Mouse (Mus musculus) right cerebral cortex, postnatal 10 days (tissue): ENCODE results near the gene Macrod2.

Experiments
- DNase-seq, 2 experiments: peaks; one replicate each; pipeline ENCODE4 v3.0.0; 2021; ENCODE audit warnings: low spot score in 2 of 2

The Macrod2 gene

GRCm38 (mm10) chr2:141983664-141984395, 1588.7 kb downstream of the Macrod2 start:
- no peak for DNase-seq

DNA sequence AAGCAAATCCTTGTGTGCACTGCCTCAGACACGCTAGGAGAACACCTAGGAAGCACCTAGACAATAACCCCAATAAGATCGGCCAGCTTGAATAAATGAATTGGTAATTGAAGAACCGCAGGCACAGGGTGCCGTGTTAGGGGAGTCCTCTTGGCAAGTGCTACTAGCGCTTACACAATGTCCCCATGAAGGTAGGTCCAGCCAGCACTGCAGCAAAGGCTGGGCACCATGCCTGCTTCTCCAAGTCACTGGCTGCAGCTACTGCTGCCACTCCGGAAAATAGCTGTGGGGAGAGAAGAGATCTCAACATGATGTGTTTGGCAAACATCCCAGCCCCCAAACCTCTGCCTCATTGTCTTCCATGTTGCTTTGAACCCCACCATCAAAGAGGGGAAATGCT, 1603.8 kb downstream of the Macrod2 start:
- DNase-seq = peak; percentile 72

DNA sequence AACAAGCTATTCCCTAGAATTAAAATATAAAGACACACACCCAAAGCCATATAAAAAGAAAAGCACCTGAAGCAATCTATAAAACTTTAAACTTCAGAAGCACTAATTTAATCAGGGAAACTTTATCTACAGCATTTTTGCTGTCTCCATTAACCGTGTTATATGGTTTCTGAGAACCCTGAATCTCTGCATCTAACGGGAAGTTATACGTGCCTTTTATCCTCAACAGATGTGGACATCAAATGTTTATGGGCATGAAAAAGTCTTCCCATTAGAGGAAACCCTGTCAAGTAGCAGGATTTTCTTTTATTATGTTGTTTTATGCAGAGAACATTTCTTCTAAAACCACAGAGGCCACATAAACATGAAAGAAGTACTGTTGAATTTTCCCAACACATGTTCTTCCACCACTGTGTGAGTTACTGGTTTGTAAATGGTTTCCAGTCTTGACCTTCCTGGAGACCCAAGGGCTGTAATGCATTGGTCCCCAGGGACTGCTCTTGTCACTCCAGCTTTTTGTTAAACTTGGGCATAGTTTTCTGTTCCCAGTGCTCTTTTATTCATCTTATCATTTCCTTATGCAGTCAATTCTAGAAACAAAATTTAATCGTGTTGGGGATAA, 1629.5 kb downstream of the Macrod2 start:
- no peak for DNase-seq

DNA sequence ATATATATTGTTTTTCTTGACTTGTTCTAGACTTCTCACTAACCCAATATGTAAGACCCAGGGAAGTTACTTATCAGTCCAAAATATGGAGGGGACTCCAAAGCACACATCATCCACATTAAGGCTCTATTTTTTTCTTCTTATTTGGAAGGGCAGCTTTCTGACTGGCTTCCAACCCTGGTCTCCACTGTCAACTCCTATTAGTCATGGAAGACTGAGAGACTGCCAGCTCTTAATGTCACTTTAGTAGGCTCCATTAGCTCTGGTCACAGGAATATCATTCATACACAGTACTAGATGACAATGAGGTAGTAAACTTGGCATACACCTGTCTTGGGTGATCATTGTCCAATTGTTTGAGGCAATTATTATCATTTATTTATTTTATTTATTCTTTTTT, 1631.6 kb downstream of the Macrod2 start:
- no peak for DNase-seq

DNA sequence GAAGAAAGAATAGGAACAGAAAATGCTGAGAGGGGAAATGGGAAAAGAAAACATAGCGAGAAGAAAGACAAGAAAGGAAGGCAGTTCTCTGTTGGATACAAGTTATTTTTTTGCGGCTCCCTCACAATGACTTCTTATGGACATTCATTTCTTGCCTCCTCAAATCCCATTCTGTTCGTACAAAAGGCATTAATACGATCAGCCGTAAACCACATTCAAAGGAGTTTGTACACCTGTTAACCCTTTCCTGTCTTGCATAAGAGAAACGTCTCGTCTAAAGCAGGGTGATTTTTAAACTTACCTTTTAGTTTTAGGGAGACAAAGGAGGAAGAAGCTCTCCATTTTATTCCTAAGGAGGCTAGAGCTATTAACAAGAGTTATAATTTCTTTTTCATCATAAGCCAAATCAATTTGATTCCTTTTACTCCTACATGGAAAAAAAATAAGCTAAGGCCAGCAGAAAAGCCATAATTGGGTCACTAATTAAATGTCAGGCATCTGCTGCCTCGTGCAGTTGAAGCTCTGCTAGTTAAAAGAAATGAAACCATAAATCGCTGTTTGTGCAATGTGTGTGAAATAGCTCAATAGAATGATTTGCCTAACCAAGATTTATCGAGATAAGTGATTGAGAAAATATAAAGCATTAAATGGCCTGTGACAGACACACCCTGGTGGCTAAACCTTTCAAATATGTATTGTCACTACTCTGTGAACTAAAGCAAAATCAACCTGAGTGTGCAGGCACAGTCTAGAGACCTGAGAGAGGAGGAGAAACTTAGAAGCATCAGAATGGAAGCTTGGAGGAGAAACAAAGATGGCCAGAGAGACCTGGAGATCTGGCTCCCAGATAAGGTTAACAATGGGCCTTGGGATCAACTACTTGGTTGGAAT, 1635.9 kb downstream of the Macrod2 start:
- no peak for DNase-seq

- DNase-seq = peak; percentile 26 to 32
Observed at GRCm38 (mm10) chr2:142055576-142055975, 1660.5 kb downstream of the Macrod2 start.

DNA sequence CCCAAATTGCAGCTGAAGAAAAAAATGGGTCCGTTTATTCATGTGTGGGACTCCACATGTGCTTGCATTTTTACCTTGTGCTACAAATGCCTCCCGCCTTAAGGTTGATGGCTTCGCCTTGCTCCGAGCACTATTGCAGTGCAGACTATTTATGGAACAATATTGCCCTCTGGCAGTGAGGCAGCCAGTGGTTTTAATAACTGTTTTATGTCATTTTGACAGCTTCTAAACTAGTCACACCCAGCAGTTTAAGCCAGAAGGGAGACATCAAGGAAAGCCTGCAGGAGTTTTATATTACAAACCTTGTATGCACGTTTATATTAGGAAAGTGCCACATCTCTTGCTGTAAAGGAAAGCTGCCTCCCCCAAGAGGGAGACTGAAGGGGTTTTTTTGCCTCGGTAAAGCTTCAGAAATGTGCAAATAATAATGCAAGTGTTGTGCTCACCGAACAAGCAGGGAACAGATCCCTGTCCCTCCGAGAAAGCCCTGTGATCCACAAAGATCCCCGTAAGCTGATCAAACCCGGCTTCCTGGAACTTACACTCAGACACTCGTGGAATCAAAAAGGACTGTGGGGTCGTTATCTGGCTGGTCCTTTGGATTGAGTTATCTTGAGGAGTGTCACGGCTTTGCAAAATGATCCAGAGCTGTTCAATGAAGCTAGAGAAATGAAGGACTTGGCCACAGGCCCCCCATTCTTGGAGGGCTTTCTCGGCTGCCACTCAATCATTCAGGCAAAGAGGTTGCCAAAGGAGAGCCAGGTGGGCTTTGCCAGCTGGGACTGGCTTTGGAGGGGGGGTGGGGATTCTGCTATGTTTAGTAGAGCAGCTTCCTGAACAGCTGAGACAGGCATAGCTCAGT, 1663.0 kb downstream of the Macrod2 start:
- DNase-seq = peak; percentile 46

GRCm38 (mm10) chr2:142058751-142059090, 1663.6 kb downstream of the Macrod2 start:
- no peak for DNase-seq

GRCm38 (mm10) chr2:142108947-142109346, 1713.8 kb downstream of the Macrod2 start:
- no peak for DNase-seq

DNA sequence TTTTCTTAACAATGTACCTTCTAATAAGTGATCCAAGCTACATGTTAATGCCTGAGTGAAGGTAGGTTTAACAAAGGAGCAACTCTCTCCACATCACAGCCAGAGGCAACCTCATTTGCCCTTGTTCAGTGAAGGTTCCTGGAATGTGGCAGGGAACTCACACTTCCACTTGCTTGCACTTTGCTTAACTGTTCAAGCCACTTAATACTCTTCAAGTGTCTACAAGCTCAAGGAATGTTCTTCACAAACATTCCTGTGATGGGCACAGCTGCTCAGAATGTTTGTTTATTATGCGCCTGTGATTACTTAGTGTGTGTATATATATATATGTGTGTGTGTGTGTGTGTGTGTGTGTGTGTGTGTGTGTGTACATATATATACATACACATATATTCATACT, 1721.5 kb downstream of the Macrod2 start:
- DNase-seq = no peak

GRCm38 (mm10) chr2:142128109-142128508, 1733.0 kb downstream of the Macrod2 start:
- DNase-seq = no peak

GRCm38 (mm10) chr2:142129166-142129565, 1734.1 kb downstream of the Macrod2 start:
- no peak for DNase-seq

GRCm38 (mm10) chr2:142149310-142149709, 1754.2 kb downstream of the Macrod2 start:
- DNase-seq = no peak

- DNase-seq = peak; percentile 31 to 34
Observed at GRCm38 (mm10) chr2:142163506-142164275, 1768.6 kb downstream of the Macrod2 start.

- no peak for DNase-seq
Observed at GRCm38 (mm10) chr2:142169649-142170048, 1774.5 kb downstream of the Macrod2 start.

DNA sequence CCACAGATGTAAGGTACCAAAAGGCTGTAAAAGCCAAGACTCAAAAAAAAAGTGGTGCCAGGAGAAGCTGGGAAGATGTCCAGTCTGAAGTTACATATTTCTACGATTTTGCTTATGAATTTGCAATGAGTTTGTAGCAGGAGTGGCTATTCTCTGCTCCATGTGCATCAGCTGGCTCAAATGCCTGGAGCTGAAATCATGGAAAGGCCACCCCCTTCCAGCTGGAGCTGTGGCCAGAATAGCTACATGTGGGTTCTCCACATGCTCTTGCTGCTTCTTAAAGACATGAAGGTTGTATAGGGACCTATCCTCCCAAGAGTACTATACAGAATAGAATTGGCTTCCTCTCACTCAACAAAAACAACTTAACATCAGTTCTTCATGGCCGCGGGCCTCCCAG, 1777.6 kb downstream of the Macrod2 start:
- peak; percentile 56 to 76 for DNase-seq

DNA sequence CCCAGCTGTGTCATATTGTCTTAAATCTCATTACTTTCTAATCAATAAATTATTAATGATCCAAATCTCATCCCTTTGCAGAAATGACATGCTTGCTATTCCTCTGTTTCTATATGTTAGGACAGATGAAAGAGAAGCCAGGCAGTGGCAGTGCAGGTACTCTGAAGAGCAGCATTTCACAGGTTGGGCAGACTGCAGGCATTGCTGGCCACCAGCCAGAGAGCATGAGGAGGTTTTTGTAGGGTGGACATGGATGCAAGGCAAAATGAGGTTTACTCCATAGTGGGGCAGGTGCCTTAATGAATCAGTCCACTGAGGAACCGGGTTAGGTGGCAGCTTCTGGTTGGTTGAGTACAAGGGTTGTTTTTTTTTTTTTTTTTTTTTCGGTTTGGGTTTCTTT, 1778.9 kb downstream of the Macrod2 start:
- DNase-seq = peak in 1 of 2 experiments; percentile 28

- no peak for DNase-seq
Observed at GRCm38 (mm10) chr2:142186922-142187321, 1791.8 kb downstream of the Macrod2 start.

DNA sequence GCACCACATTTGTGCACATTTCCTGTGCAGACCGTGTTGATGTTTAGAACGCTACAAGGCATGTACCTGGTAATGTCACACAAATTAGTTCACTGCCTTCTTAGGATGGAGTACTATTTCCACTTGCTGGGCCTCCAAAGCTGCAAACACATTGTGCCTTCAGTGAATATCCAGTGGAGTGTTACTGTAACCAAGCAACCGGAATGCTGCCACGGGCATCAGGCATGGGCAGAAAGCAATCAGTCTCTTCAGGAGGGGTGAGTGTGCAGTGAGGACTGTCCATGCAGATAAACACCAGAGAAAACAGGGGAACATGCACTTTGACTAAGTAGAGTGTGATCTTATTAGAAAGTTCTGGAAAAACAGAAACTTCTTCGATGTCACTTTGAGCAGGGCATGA, 1792.3 kb downstream of the Macrod2 start:
- DNase-seq = peak; percentile 29 to 49

GRCm38 (mm10) chr2:142217371-142217770, 1822.3 kb downstream of the Macrod2 start:
- DNase-seq = no peak
